In the genomic region with DNA sequence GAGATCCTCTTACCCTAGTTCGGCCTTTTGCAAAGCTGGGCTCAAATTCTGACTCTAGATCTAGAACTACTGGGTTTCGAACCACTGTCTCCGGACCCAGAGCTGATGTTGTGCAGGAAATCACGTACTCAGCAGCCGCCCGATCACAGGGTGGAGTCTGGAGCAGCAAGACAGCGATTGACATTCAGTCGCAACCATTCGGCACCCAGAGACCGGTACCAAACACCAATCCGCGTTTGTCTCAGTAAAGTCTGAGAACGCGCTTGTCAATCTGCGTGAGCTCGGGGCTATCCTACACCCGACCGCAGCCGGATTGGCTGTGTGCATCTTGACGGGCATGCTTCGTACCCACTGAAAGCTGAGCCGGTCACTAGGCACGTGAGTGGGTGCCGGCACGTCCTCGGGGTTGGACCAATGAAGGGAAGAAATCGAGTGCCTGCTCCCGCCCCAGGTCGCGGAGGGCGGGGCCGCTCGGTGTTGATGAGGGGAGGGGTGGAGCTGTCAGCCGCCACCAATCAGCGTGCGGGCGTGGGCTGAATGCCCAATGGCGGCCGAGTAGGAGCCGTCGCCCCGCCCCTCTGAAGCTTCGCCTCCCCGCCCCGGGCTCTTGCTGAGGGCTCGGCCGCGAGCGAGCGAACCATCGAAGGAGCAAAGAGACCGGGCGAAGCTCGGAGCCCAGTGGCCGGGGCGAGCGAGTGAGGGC, we compare ENCODE assay signal across 1 mouse cellular context.
TF ChIP-seq lines count a peak whose summit lies in the region.

A gene (plus strand): TSS at position 613 of the 703 bp plus-strand sequence.

TF ChIP-seq in myocyte, 11 proteins besides CTCF, POLR2A, EP300 and RAD21 (continued from another document):
- no peak for TF ChIP-seq REST (IDR thresholded peaks at IDR 0.05; ENCODE audit: insufficient read depth, insufficient read length)
- no peak for TF ChIP-seq POLR2AphosphoS2 (IDR thresholded peaks at IDR 0.05; ENCODE audit: insufficient read length, low read depth)
- no peak for TF ChIP-seq CEBPB (IDR thresholded peaks at IDR 0.05; ENCODE audit: insufficient read depth, poor library complexity, severe bottlenecking)
- TF ChIP-seq USF1 (IDR thresholded peaks at IDR 0.05; ENCODE audit: low read depth): peak; percentile 90
